Mouse (Mus musculus) heart, adult 2 months (tissue): Measurements from ENCODE around the gene Vwf. TPM values are rescaled to one million over a fixed set of nuclear protein-coding genes. Genes with fewer than 3 reads are reported as not detected.

ENCODE experiments used
- DNase-seq, 2 experiments: peaks; one replicate each; pipeline ENCODE4 v3.0.0; 2021
- H3K27ac ChIP-seq: fragments of 200-600 bp; 2 replicates; pipeline ENCODE4 v1.8.1; 2022
- H3K27me3 ChIP-seq: fragments of 200-500 bp; 2 replicates; pipeline ENCODE4 v1.6.1; 2012; ENCODE audit warnings: mild to moderate bottlenecking, low read length, inconsistent platforms, mixed read lengths; ENCODE audit not compliant: control insufficient read depth, insufficient read depth
- H3K36me3 ChIP-seq: fragments of 200-500 bp; 2 replicates; pipeline ENCODE4 v1.6.1; 2012; ENCODE audit warnings: low read length, inconsistent platforms; ENCODE audit not compliant: control insufficient read depth, insufficient read depth
- H3K4me1 ChIP-seq: fragments of 200-500 bp; 2 replicates; pipeline ENCODE4 v1.6.1; 2011; ENCODE audit warnings: low read length; ENCODE audit not compliant: control insufficient read depth, insufficient read depth
- H3K4me3 ChIP-seq: fragments of 200-600 bp; 2 replicates; pipeline ENCODE4 v1.8.1; 2022
- H3K79me2 ChIP-seq: fragments of 200-500 bp; replicated peaks from 2 replicates; pipeline ENCODE4 v1.6.1; 2012; ENCODE audit warnings: mild to moderate bottlenecking, inconsistent platforms, low read length, moderate library complexity, mixed read lengths; ENCODE audit not compliant: control insufficient read depth, insufficient read depth
- H3K9ac ChIP-seq: fragments of 200-500 bp; 2 replicates; pipeline ENCODE4 v1.6.1; 2012; ENCODE audit warnings: low read depth, mild to moderate bottlenecking, control low read depth, inconsistent platforms, low read length, mixed read lengths
- CTCF ChIP-seq: fragments of 200-600 bp; IDR thresholded peaks from 2 replicates; pipeline ENCODE4 v1.8.1; 2022; ENCODE audit warnings: antibody characterized with exemption, mild to moderate bottlenecking, moderate library complexity
- EP300 ChIP-seq: fragments of 200-500 bp; IDR thresholded peaks from 2 replicates; pipeline ENCODE4 v1.6.1; 2011; ENCODE audit warnings: low read depth, low read length, control low read depth; ENCODE audit not compliant: insufficient read depth
- POLR2A ChIP-seq: fragments of 200-500 bp; IDR thresholded peaks from 2 replicates; pipeline ENCODE4 v1.6.1; 2011; ENCODE audit warnings: mild to moderate bottlenecking, low read depth, low read length, control low read depth; ENCODE audit not compliant: insufficient read depth
- WGBS: fragments of 180-500 bp; shearing (Covaris S2); methylation state at CpG from one replicate; pipeline ENCODE4 v1.1.7; 2018; 5-methylcytosine and 5-hydroxymethylcytosine counted together
- intact Hi-C: fragments of 180-260 bp; cut with DNase I; formaldehyde crosslinking; loops from one replicate; pipeline ENCODE4 v1.15.1; 2025
- polyA plus RNA-seq: library from polyadenylated mRNA; depleted of rRNA; stranded (reverse); fragments of >200 nt; gene quantifications from 2 replicates; pipeline ENCODE4 v1.2.3, GENCODE M21; 2012
- total RNA-seq, 2 experiments: library from RNA; stranded (reverse); gene quantifications; 2 replicates each; pipeline ENCODE4 v1.2.3; 2021

The Vwf gene
- total and polyA plus RNA-seq, 3 experiments = 95.8 to 99.8 (median 95.9) TPM

DNA sequence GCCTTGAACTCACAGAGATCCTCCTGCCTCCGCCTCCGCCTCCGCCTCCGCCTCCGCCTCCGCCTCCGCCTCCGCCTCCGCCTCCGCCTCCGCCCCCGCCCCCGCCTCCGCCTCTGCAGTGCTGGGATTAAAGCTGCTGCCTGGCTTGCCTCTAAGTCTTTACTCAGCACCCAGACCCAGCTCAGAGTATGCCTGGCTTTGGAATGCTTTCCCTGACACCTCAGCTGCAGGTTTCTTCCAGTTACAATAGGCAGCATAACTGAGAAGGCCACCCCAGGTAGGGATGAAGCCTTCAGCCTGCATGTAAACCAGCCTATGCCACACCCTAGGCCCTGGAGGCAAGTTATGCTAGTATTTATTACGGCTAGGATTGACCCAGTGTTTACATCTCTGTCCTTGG lies 37.7 kb downstream of the Vwf start:
- H3K27ac ChIP-seq = no peak overlapping the region
- intact Hi-C loops = no loop called here
- H3K36me3 ChIP-seq = no peaks in the 10 kb centered on the region
- DNase-seq = no peak
- no peaks in the 10 kb centered on the region for H3K79me2 ChIP-seq
- WGBS = 96% methylated on average over 15 of the region's 15 CpGs
- no peak overlapping the region for H3K4me3 ChIP-seq
- TF ChIP-seq CTCF (no peak), EP300 (no peak), POLR2A (no peak)
- H3K27me3 ChIP-seq = no peaks in the 10 kb centered on the region
- no peak overlapping the region for H3K9ac ChIP-seq
- H3K4me1 ChIP-seq = no peaks in the 10 kb centered on the region

DNA sequence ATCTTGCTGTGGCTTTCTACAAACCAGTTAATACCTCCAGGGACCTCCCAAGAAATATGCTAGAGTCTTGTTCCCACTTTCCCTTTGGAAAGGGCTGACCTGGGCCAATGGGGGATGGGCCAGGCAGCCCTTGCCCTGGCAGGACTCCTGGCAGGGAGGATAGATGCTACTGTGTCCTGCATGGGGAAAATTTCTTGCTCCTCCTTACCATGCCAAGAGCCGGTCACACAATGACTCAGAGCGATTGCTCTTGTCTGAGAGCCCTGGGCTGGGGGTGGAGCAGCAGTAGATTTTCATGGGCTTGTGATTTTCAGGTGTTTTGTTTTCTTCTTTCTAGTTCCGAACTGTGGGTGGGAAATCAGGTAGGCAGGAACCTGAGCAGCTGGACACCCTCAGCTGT lies 39.0 kb downstream of the Vwf start:
- H3K27me3 ChIP-seq = no peaks in the 10 kb centered on the region
- no peak overlapping the region for H3K9ac ChIP-seq
- H3K27ac ChIP-seq = no peak overlapping the region
- H3K79me2 ChIP-seq = no peaks in the 10 kb centered on the region
- TF ChIP-seq POLR2A = no peak
- no peak for TF ChIP-seq CTCF
- TF ChIP-seq EP300 = no peak
- 83% methylated on average over 3 of the region's 3 CpGs for WGBS
- no peaks in the 10 kb centered on the region for H3K36me3 ChIP-seq
- intact Hi-C loops = no loop called here
- H3K4me1 ChIP-seq = no peaks in the 10 kb centered on the region
- H3K4me3 ChIP-seq = no peak overlapping the region
- DNase-seq = no peak

GRCm38 (mm10) chr6:125586042-125586566 lies 39.5 kb downstream of the Vwf start:
- no peaks in the 10 kb centered on the region for H3K4me1 ChIP-seq
- intact Hi-C loops = no loop called here
- no peaks in the 10 kb centered on the region for H3K79me2 ChIP-seq
- WGBS = 89% methylated on average over 4 of the region's 4 CpGs
- TF ChIP-seq POLR2A (no peak), EP300 (no peak), CTCF (no peak)
- no peak overlapping the region for H3K9ac ChIP-seq
- no peak overlapping the region for H3K27ac ChIP-seq
- H3K4me3 ChIP-seq = no peak overlapping the region
- DNase-seq = no peak
- no peaks in the 10 kb centered on the region for H3K36me3 ChIP-seq
- H3K27me3 ChIP-seq = no peaks in the 10 kb centered on the region

DNA sequence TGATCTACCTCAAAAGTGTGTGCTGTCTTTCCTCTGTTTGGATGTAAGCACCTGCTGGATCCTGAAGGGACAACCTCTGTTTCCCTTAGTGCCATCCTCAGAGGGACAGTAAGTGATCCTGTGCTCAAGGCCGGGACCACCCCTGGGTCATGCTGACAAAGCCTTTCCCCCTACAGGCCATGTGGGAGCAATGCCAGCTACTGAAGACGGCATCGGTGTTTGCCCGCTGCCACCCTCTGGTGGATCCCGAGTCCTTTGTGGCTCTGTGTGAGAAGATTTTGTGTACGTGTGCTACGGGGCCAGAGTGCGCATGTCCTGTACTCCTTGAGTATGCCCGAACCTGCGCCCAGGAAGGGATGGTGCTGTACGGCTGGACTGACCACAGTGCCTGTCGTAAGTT lies 41.7 kb downstream of the Vwf start:
- TF ChIP-seq CTCF (peak; percentile 37), EP300 (no peak)
- H3K4me1 ChIP-seq = no peaks in the 10 kb centered on the region
- WGBS = 84% methylated on average over 12 of the region's 12 CpGs
- DNase-seq = no peak
- intact Hi-C loops = no loop called here
- H3K4me3 ChIP-seq = no peak overlapping the region
- H3K27me3 ChIP-seq = no peaks in the 10 kb centered on the region
- H3K79me2 ChIP-seq = no peaks in the 10 kb centered on the region
- no peak overlapping the region for H3K9ac ChIP-seq
- H3K27ac ChIP-seq = no peak overlapping the region
- no peaks in the 10 kb centered on the region for H3K36me3 ChIP-seq

DNA sequence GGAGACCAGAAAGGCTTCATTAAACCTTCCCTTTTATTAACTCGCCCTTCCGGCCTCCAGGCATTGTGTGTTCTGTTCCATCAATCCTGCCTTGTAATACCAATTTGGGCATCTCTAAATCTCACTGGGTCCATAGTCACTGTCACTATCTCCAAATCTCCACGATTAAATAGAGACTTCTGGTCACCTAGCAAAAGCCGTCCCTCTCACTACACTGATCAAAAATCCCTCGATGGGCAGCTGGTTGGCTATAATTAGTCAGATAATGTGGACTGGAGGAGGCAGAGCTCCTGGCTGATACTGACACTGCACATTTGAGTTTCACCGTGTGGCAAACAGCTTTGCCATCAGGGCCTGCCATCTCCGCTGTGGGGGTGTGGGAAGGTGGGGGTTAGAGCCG lies 42.5 kb downstream of the Vwf start:
- H3K4me1 ChIP-seq = no peaks in the 10 kb centered on the region
- DNase-seq = no peak
- TF ChIP-seq POLR2A (no peak), EP300 (no peak), CTCF (no peak)
- WGBS = 80% methylated on average over 8 of the region's 8 CpGs
- H3K27ac ChIP-seq = no peak overlapping the region
- no peaks in the 10 kb centered on the region for H3K36me3 ChIP-seq
- intact Hi-C loops = no loop called here
- H3K79me2 ChIP-seq = no peaks in the 10 kb centered on the region
- no peak overlapping the region for H3K4me3 ChIP-seq
- no peak overlapping the region for H3K9ac ChIP-seq
- H3K27me3 ChIP-seq = no peaks in the 10 kb centered on the region

GRCm38 (mm10) chr6:125590056-125590455 lies 43.5 kb downstream of the Vwf start:
- 88% methylated on average over 7 of the region's 7 CpGs for WGBS
- H3K4me1 ChIP-seq = no peaks in the 10 kb centered on the region
- H3K27ac ChIP-seq = no peak overlapping the region
- no peak for TF ChIP-seq EP300
- TF ChIP-seq CTCF = no peak
- TF ChIP-seq POLR2A = no peak
- no peaks in the 10 kb centered on the region for H3K79me2 ChIP-seq
- intact Hi-C loops = no loop called here
- H3K36me3 ChIP-seq = no peaks in the 10 kb centered on the region
- no peak overlapping the region for H3K4me3 ChIP-seq
- H3K9ac ChIP-seq = no peak overlapping the region
- DNase-seq = no peak
- H3K27me3 ChIP-seq = no peaks in the 10 kb centered on the region
